Mouse (Mus musculus) MEL (cell line): Measurements from ENCODE around the gene Cyb5r4. TPM values are rescaled to one million over a fixed set of nuclear protein-coding genes. Genes with fewer than 3 reads are reported as not detected.

Experiments used
- DNase-seq: peaks from one replicate; pipeline ENCODE4 v3.0.0; 2011; ENCODE audit warnings: low read depth, low spot score
- H3K27ac ChIP-seq: 2 replicates; pipeline ENCODE4 v1.5.1; 2012; ENCODE audit warnings: low read depth, mild to moderate bottlenecking, control low read depth, low read length, moderate library complexity; ENCODE audit not compliant: control insufficient read depth
- H3K27me3 ChIP-seq, 2 experiments: fragments of 150-350 bp in 1 of 2; sonication (generic) in 1 of 2; 2 replicates each; pipeline ENCODE4 v1.6.1; 2012; ENCODE audit warnings: low read length in 2 of 2, mild to moderate bottlenecking in 2 of 2, improper control_type of control experiment in 1 of 2, moderate library complexity in 1 of 2; ENCODE audit not compliant: insufficient read depth in 2 of 2, control insufficient read depth in 1 of 2
- H3K36me3 ChIP-seq, 2 experiments: 2 replicates each; pipeline ENCODE4 v1.6.1; 2012 to 2014; ENCODE audit warnings: low read length in 2 of 2, improper control_type of control experiment in 1 of 2, inconsistent platforms in 1 of 2, mild to moderate bottlenecking in 1 of 2; ENCODE audit not compliant: insufficient read depth in 2 of 2, control insufficient read depth in 1 of 2
- H3K4me1 ChIP-seq, 2 experiments: fragments of 150-350 bp in 1 of 2; sonication (generic) in 1 of 2; 2 replicates each; pipeline ENCODE4 v1.6.1; 2012; ENCODE audit warnings: low read length in 2 of 2, improper control_type of control experiment in 1 of 2, mild to moderate bottlenecking in 1 of 2; ENCODE audit not compliant: insufficient read depth in 2 of 2, control insufficient read depth in 1 of 2
- H3K4me3 ChIP-seq, 2 experiments: fragments of 150-350 bp in 1 of 2; sonication (generic) in 1 of 2; 2 replicates each; pipeline ENCODE4 v1.5.1; 2012; ENCODE audit warnings: low read depth in 2 of 2, low read length in 2 of 2, mild to moderate bottlenecking in 2 of 2, moderate library complexity in 2 of 2, control low read depth in 1 of 2, improper control_type of control experiment in 1 of 2; ENCODE audit not compliant: control insufficient read depth in 1 of 2, insufficient read depth in 1 of 2
- H3K79me2 ChIP-seq: 2 replicates; pipeline ENCODE4 v1.6.1; 2012; ENCODE audit warnings: mild to moderate bottlenecking, low read length, moderate library complexity; ENCODE audit not compliant: control insufficient read depth, poor library complexity, insufficient read depth
- H3K9ac ChIP-seq: 2 replicates; pipeline ENCODE4 v1.6.1; 2012; ENCODE audit warnings: low read depth, mild to moderate bottlenecking, control low read depth, low read length, moderate library complexity; ENCODE audit not compliant: control insufficient read depth, poor library complexity, severe bottlenecking
- H3K9me3 ChIP-seq: fragments of 150-350 bp; sonication (generic); replicated peaks from 2 replicates; pipeline ENCODE4 v1.6.1; 2012; ENCODE audit warnings: mild to moderate bottlenecking, low read length, improper control_type of control experiment, moderate library complexity; ENCODE audit not compliant: insufficient read depth
- BHLHE40 ChIP-seq: IDR thresholded peaks from 2 replicates; pipeline ENCODE4 v1.6.1; 2012; ENCODE audit warnings: low read depth, mild to moderate bottlenecking, inconsistent platforms, low read length, improper control_type of control experiment, borderline replicate concordance
- CTCF ChIP-seq, 3 experiments: IDR thresholded peaks in 2 of 3; conservative IDR thresholded peaks in 1 of 3; 2 replicates each; pipeline ENCODE4 v1.5.1; 2011 to 2012; ENCODE audit warnings: low read length in 3 of 3, low read depth in 2 of 3, mild to moderate bottlenecking in 2 of 3, improper control_type of control experiment in 1 of 3, inconsistent platforms in 1 of 3, mixed read lengths in 1 of 3, moderate library complexity in 1 of 3; ENCODE audit not compliant: control insufficient read depth in 1 of 3, insufficient read depth in 1 of 3, poor library complexity in 1 of 3, severe bottlenecking in 1 of 3
- ELF1 ChIP-seq: IDR thresholded peaks from 2 replicates; pipeline ENCODE4 v1.6.1; 2014; ENCODE audit warnings: low read depth, mild to moderate bottlenecking, inconsistent platforms, low read length, improper control_type of control experiment, moderate library complexity
- EP300 ChIP-seq, 2 experiments: IDR thresholded peaks; 2 replicates each; pipeline ENCODE4 v1.6.1; 2011; ENCODE audit warnings: improper control_type of control experiment in 2 of 2, low read length in 2 of 2, low read depth in 1 of 2, mild to moderate bottlenecking in 1 of 2
- GATA1 ChIP-seq: IDR thresholded peaks from 2 replicates; pipeline ENCODE4 v1.6.1; 2011; ENCODE audit warnings: low read depth, low read length, improper control_type of control experiment
- HCFC1 ChIP-seq: IDR thresholded peaks from 2 replicates; pipeline ENCODE4 v1.6.1; 2012; ENCODE audit warnings: low read depth, mild to moderate bottlenecking, inconsistent platforms, low read length, improper control_type of control experiment, moderate library complexity
- MAX ChIP-seq: IDR thresholded peaks from 2 replicates; pipeline ENCODE4 v1.6.1; 2011; ENCODE audit warnings: low read length, improper control_type of control experiment
- MEF2A ChIP-seq: IDR thresholded peaks from 2 replicates; pipeline ENCODE4 v1.6.1; 2014; ENCODE audit warnings: low read depth, mild to moderate bottlenecking, inconsistent platforms, low read length, improper control_type of control experiment; ENCODE audit not compliant: poor library complexity, insufficient replicate concordance, severe bottlenecking; ENCODE audit errors: extremely low read depth
- NELFE ChIP-seq: IDR thresholded peaks from 2 replicates; pipeline ENCODE4 v1.6.1; 2011; ENCODE audit warnings: low read depth, low read length, improper control_type of control experiment
- POLR2AphosphoS2 ChIP-seq: IDR thresholded peaks from 2 replicates; pipeline ENCODE4 v1.6.1; 2011; ENCODE audit warnings: low read length, improper control_type of control experiment
- RCOR1 ChIP-seq: IDR thresholded peaks from 2 replicates; pipeline ENCODE4 v1.6.1; 2012; ENCODE audit warnings: low read depth, mild to moderate bottlenecking, inconsistent platforms, low read length, improper control_type of control experiment
- SIN3A ChIP-seq: IDR thresholded peaks from 2 replicates; pipeline ENCODE4 v1.6.1; 2012; ENCODE audit warnings: low read length, improper control_type of control experiment, inconsistent platforms
- SMC3 ChIP-seq: IDR thresholded peaks from 2 replicates; pipeline ENCODE4 v1.6.1; 2011; ENCODE audit warnings: low read depth, low read length, improper control_type of control experiment
- TCF12 ChIP-seq: IDR thresholded peaks from 2 replicates; pipeline ENCODE4 v1.6.1; 2014; ENCODE audit warnings: low read depth, mild to moderate bottlenecking, inconsistent platforms, low read length, improper control_type of control experiment, moderate library complexity
- USF2 ChIP-seq, 2 experiments: IDR thresholded peaks; 2 replicates each; pipeline ENCODE4 v1.6.1; 2011 to 2012; ENCODE audit warnings: improper control_type of control experiment in 2 of 2, low read length in 2 of 2, borderline replicate concordance in 1 of 2, inconsistent platforms in 1 of 2, low read depth in 1 of 2, mild to moderate bottlenecking in 1 of 2; ENCODE audit not compliant: insufficient read depth in 1 of 2
- ZKSCAN1 ChIP-seq: IDR thresholded peaks from 2 replicates; pipeline ENCODE4 v1.6.1; 2012; ENCODE audit warnings: low read depth, mild to moderate bottlenecking, inconsistent platforms, low read length, improper control_type of control experiment, moderate library complexity
- polyA plus RNA-seq, 2 experiments: library from polyadenylated mRNA; stranded (reverse) in 1 of 2; unstranded in 1 of 2; fragments of >175 nt in 1 of 2; fragments of >200 nt in 1 of 2; gene quantifications; 2 replicates each; pipeline versions ENCODE4 v1.2.1 to v1.2.4; 2012; ENCODE audit warnings: low replicate concordance in 2 of 2, low read depth in 1 of 2; ENCODE audit not compliant: insufficient read length in 2 of 2, insufficient read depth in 1 of 2, missing spikeins in 1 of 2
- total RNA-seq: library from RNA; depleted of rRNA; stranded (reverse); fragments of 300-350 nt; gene quantifications from 2 replicates; pipeline ENCODE4 v1.2.3, GENCODE M21; 2012

The Cyb5r4 gene
- total and polyA plus RNA-seq, 3 experiments, result 30.3 to 37.2 TPM; not detected in 1

- no peaks in the 10 kb centered on the region for H3K27me3 ChIP-seq
- H3K27ac ChIP-seq, result no peak overlapping the region
- TF ChIP-seq POLR2AphosphoS2, result no peak
- TF ChIP-seq CTCF (IDR thresholded peaks at IDR 0.05 in 2 of 3, conservative IDR thresholded peaks at IDR 0.05 in 1 of 3; ENCODE audit: control insufficient read depth in 1 of 3, insufficient read depth in 1 of 3, low read depth in 2 of 3, low read length in 3 of 3, poor library complexity in 1 of 3, severe bottlenecking in 1 of 3), result no peak
- no peak for TF ChIP-seq MEF2A
- no peak for TF ChIP-seq RCOR1
- no peak for TF ChIP-seq ZKSCAN1
- H3K4me3 ChIP-seq, result no peak overlapping the region
- no peak for DNase-seq
- no peak overlapping the region for H3K9ac ChIP-seq
- no peaks in the 10 kb centered on the region; a peak in 1 of 4 replicates for H3K36me3 ChIP-seq
- no peaks in the 10 kb centered on the region for H3K79me2 ChIP-seq
- H3K4me1 ChIP-seq, result 0 out of 4 replicates have a peak, but pooled peaks cover 0 to 4% of the 10 kb centered on the region in 2 experiments
- H3K9me3 ChIP-seq, result no peaks in the 10 kb centered on the region
These were observed 12.9 kb upstream of the Cyb5r4 start for GRCm38 (mm10) chr9:87008919-87009318.

- Histone ChIP-seq H3K4me1 (no peaks in the 10 kb centered on the region), H3K4me3 (no peak within 1 kb of the TSS), H3K27ac (no peak within 1 kb of the TSS), H3K79me2 (no peaks in the 10 kb centered on the region), H3K27me3 (no peaks in the 10 kb centered on the region), H3K36me3 (no peaks in the 10 kb centered on the region), H3K9me3 (no peaks in the 10 kb centered on the region), H3K9ac (no peak within 1 kb of the TSS)
- TF ChIP-seq SMC3, result no peak
- no peak for TF ChIP-seq CTCF (IDR thresholded peaks at IDR 0.05 in 2 of 3, conservative IDR thresholded peaks at IDR 0.05 in 1 of 3; ENCODE audit: control insufficient read depth in 1 of 3, insufficient read depth in 1 of 3, low read depth in 2 of 3, low read length in 3 of 3, poor library complexity in 1 of 3, severe bottlenecking in 1 of 3)
- no peak for TF ChIP-seq ELF1
- TF ChIP-seq EP300 (IDR thresholded peaks at IDR 0.05; ENCODE audit: low read depth in 1 of 2, low read length in 2 of 2), result no peak
- no peak for TF ChIP-seq USF2 (IDR thresholded peaks at IDR 0.05; ENCODE audit: borderline replicate concordance in 1 of 2, insufficient read depth in 1 of 2, low read depth in 1 of 2, low read length in 2 of 2)
- TF ChIP-seq HCFC1, result no peak
- no peak for TF ChIP-seq NELFE
- no peak for TF ChIP-seq MAX
- TF ChIP-seq SIN3A, result no peak
- TF ChIP-seq BHLHE40, result no peak
- no peak for TF ChIP-seq TCF12
- TF ChIP-seq GATA1, result no peak
- no peak for DNase-seq
These were observed 6.4 kb upstream of the Cyb5r4 start, which contains the start of gene Ripply2 for GRCm38 (mm10) chr9:87015288-87015937. TSS of gene Ripply2 (plus strand) at chr9:87015537.
